Mouse (Mus musculus): ENCODE measurements around the gene Sfrp2.

DNA sequence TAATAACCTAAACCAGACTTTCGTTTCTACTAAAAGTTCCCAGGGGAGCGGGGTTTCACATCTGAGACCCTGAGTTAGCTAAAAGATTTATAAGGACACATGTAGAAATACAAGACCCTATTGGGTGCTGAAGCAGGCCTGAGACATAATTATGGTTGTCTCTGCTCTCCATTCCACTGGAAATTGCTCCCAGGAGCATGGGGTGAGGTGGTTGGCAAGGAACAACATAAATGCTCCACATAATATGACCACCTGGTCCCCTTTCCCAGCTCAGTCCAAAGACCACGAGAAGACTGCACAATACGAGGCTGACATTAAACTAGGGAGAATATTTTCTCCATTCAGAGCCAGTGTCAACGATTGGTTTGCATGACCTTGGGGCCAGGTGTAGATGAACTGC lies 18.2 kb upstream of the Sfrp2 start:
- TF ChIP-seq MAX (IDR thresholded peaks at IDR 0.05; ENCODE audit: low read length) (no peak), SIN3A (IDR thresholded peaks at IDR 0.05; ENCODE audit: low read length) (no peak), CTCF (IDR thresholded peaks at IDR 0.05 in 2 of 3, conservative IDR thresholded peaks at IDR 0.05 in 1 of 3; ENCODE audit: control insufficient read depth in 1 of 3, insufficient read depth in 1 of 3, low read depth in 2 of 3, low read length in 3 of 3, poor library complexity in 1 of 3, severe bottlenecking in 1 of 3) (no peak), NRF1 (IDR thresholded peaks at IDR 0.05; ENCODE audit: insufficient read depth, low read depth, low read length, poor library complexity, severe bottlenecking) (no peak), CHD1 (IDR thresholded peaks at IDR 0.05; ENCODE audit: low read depth, low read length) (no peak), POLR2AphosphoS2 (IDR thresholded peaks at IDR 0.05; ENCODE audit: low read length) (no peak)
